9 mouse cellular contexts compared by ENCODE assay signal in the genomic region with DNA sequence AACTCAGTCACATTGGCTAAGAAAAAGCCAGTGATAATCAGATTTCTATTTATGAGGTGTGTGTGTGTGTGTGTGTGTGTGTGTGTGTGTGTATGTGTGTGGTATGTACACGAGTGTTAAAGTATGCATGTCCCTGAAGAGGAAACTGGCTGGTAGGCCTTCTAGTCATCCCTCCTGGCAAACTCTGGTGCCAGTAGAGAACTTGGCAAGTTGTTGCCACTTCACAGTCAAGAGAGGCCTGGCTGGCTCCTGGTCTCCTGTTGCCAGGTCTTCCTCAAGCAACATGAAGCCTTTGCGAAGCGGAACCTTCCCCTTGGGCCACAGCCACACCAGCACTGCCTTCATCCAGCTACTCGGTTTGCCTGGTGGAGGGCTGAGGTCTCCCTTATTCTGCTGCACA. TPM values are rescaled to one million over a fixed set of nuclear protein-coding genes. Genes with fewer than 3 reads are reported as not detected.
A peak's percentile ranks its signal among the peaks of the same experiment; 100 is the strongest.
DNase-seq lines count a peak whose midpoint lies in the region; ATAC-seq and TF ChIP-seq lines count a peak whose summit lies in the region.
"Had no signal": no experiment of that assay in that cellular context is flagged by ENCODE, and none has a peak within 500 bp of the region (broad histone marks: within the 10 kb centered on the region; RNA-seq: fewer than 3 reads in every experiment).

No protein-coding gene starts in this region.

- H3K27ac ChIP-seq in hindbrain, postnatal 0 days, result no peak overlapping the region
- H3K27ac ChIP-seq in hindbrain, embryonic 11.5 days (ENCODE audit: low read depth, low read length), result no peak overlapping the region
- H3K27ac ChIP-seq: stomach, embryonic 15.5 days had no signal

- 50% methylated on average over 4 of the region's 4 CpGs for WGBS in hindbrain, postnatal 0 days
- 92% methylated on average over 4 of the region's 4 CpGs for WGBS in hindbrain, embryonic 11.5 days

- H3K9me3 ChIP-seq in hindbrain, postnatal 0 days (ENCODE audit: low read length), result no peaks in the 10 kb centered on the region
- H3K9me3 ChIP-seq in hindbrain, embryonic 11.5 days (ENCODE audit: control insufficient read depth, low read length), result no peaks in the 10 kb centered on the region
- H3K9me3 ChIP-seq: stomach, embryonic 15.5 days had no signal

- H3K27me3 ChIP-seq in hindbrain, postnatal 0 days (ENCODE audit: insufficient read depth, low read length), result no peaks in the 10 kb centered on the region
- H3K27me3 ChIP-seq in hindbrain, embryonic 11.5 days (ENCODE audit: control insufficient read depth, insufficient read depth, low read length), result no peaks in the 10 kb centered on the region
- H3K27me3 ChIP-seq: stomach, embryonic 15.5 days had no signal

- no peak overlapping the region for H3K4me2 ChIP-seq in hindbrain, postnatal 0 days (ENCODE audit: low read depth, low read length)
- no peak overlapping the region for H3K4me2 ChIP-seq in hindbrain, embryonic 11.5 days (replicated peaks; ENCODE audit: low read depth, low read length)
- H3K4me2 ChIP-seq: stomach, embryonic 15.5 days had no signal

- H3K4me1 ChIP-seq in hindbrain, postnatal 0 days (ENCODE audit: insufficient read depth, low read length), result no peaks in the 10 kb centered on the region; the same call in 1 of the 2 replicates
- no peaks in the 10 kb centered on the region for H3K4me1 ChIP-seq in hindbrain, embryonic 11.5 days (replicated peaks; ENCODE audit: control insufficient read depth, insufficient read depth, low read length)

- peak; percentile 66; the same call in 1 of the 2 replicates for ATAC-seq in hindbrain, postnatal 0 days
- ATAC-seq in hindbrain, embryonic 11.5 days (ENCODE audit: low FRiP score), result no peak

- no peaks in the 10 kb centered on the region for H3K36me3 ChIP-seq in hindbrain, postnatal 0 days (ENCODE audit: insufficient read depth, low read length)
- no peaks in the 10 kb centered on the region for H3K36me3 ChIP-seq in hindbrain, embryonic 11.5 days (ENCODE audit: control insufficient read depth, insufficient read depth, low read length)
- H3K36me3 ChIP-seq: stomach, embryonic 15.5 days had no signal

- no peak overlapping the region for H3K9ac ChIP-seq in hindbrain, postnatal 0 days (replicated peaks; ENCODE audit: low read length)
- H3K9ac ChIP-seq in hindbrain, embryonic 11.5 days (ENCODE audit: low read depth, low read length), result no peak overlapping the region
- H3K9ac ChIP-seq: stomach, embryonic 15.5 days had no signal

- TF ChIP-seq CTCF in hindbrain, postnatal 0 days (IDR thresholded peaks at IDR 0.05; ENCODE audit: low read depth), result no peak

- H3K4me3 ChIP-seq in hindbrain, postnatal 0 days (ENCODE audit: low read length), result no peak overlapping the region
- no peak overlapping the region for H3K4me3 ChIP-seq in hindbrain, embryonic 11.5 days (ENCODE audit: low read depth, low read length)
- H3K4me3 ChIP-seq: stomach, embryonic 15.5 days had no signal

- DNase-seq in hindbrain, postnatal 0 days (ENCODE audit: low spot score), result peak; percentile 73
- DNase-seq in hindbrain, embryonic 11.5 days (ENCODE audit: low spot score), result no peak
- peak; percentile 49 for DNase-seq in brain, embryonic 18.5 days (ENCODE audit: low read depth, low spot score)
- DNase-seq in gastrocnemius, adult 18-20 months (ENCODE audit: low spot score), result peak; percentile 71
- peak; percentile 76 to 82 for DNase-seq in lung, adult 18-20 months
- DNase-seq in kidney, postnatal 36 days, result no peak
- no peak for DNase-seq in T-cell, adult 2 months (ENCODE audit: low spot score)
- DNase-seq in embryo, embryonic 11 days, result no peak

RNA-seq across cellular contexts. Expression of a gene that starts 44.9 kb away (rescaled TPM):
- total RNA-seq in hindbrain, postnatal 0 days (2014; rRNA removed), result 23.0 and 26.8 TPM in 2 replicates
- 15.9 and 16.2 TPM in 2 replicates for polyA plus RNA-seq in hindbrain, postnatal 0 days (2015; fragmentation: Nextera tagmentation; extraction: Ambion mirVana)
- 34.9 and 36.7 TPM in 2 replicates for polyA plus RNA-seq in hindbrain, embryonic 11.5 days (2014; fragmentation: Nextera tagmentation; extraction: Ambion mirVana)
- under 1 TPM; 0.18 to 0.28 TPM for total RNA-seq in gastrocnemius, adult 18-20 months (2021)

Comparison
In these comparisons a context has a peak if more than half of its experiments do, and no peak if none do; other contexts are left out.
1. DNase-seq: peak in hindbrain, postnatal 0 days (single experiment), brain, embryonic 18.5 days (single experiment), gastrocnemius, adult 18-20 months (single experiment) and lung, adult 18-20 months (2 of 2); none in hindbrain, embryonic 11.5 days (single experiment), kidney, postnatal 36 days (0 of 2), T-cell, adult 2 months (single experiment) and embryo, embryonic 11 days (single experiment).
2. RNA of a gene that starts 44.9 kb away (total RNA-seq): 23.0 to 26.8 TPM in hindbrain, postnatal 0 days; 0.18 to 0.28 TPM in gastrocnemius, adult 18-20 months; every median in the first group is over 10 times any median in the second.